Mouse (Mus musculus): Measurements from ENCODE around the gene Sema5a. TPM values are rescaled to one million over a fixed set of nuclear protein-coding genes. Genes with fewer than 3 reads are reported as not detected.

Sema5a gene
- polyA plus RNA-seq (2014; fragmentation: Illumina TruSeq; extraction: RNeasy Lipid Tissue Mini Kit (QIAGEN cat#74804)) = 389 TPM

GRCm38 (mm10) chr15:32244344-32244955 lies at the start of gene Sema5a:
Gene Sema5a (plus strand): TSS chr15:32244810.

Other genes with a start within 250 kb of the Sema5a start
- not detected for gene Tas2r119, start 67.5 kb upstream of the Sema5a start, polyA plus RNA-seq (2014; fragmentation: Illumina TruSeq; extraction: RNeasy Lipid Tissue Mini Kit (QIAGEN cat#74804))

Data from ovary, adult 10 weeks (tissue).